Mouse (Mus musculus) kidney, postnatal 14 days (tissue): ENCODE results near the gene Jak3.

Experiments
- DNase-seq: peaks from one replicate; pipeline ENCODE4 v3.0.0; 2022; ENCODE audit warnings: mixed read lengths

Gene Jak3

DNA sequence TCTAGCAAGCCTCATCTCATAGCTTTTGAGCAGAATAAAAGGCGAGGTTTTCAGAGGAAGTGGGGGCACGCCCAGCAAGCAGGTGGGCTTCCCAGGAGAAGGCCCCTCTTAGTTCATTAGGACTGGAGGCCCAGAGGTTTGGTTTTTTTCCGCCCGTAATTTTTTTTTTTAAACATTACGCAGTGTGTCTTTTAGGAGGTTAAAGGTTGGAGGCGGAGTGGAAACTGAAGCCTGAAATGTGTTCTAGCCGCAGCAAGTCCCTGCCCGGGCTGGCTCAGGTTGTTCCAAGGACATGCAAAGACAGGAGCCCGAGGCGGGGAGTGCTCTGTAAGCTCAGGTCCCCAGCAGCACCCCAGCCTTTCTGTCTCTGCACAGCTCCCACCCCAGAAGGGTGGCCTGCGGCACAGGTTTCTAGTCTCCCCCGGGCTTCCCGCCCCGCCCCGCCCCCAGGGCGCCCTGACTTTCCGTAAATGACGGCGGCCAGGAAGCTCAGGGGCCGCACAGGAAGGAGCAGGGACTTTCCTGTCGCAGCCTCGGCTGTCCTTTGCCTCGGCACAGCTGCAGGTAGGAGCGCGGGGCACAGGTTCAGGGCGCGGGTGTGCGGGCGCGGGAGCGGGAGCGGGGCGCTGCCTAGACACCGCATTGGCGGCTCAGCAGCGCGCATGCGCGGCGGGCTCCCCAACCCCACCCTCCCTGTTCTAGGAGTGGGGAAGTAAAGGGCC, at the start of gene Jak3:
Gene Jak3 (plus strand): TSS at position 277 of the 722 bp plus-strand sequence.
- peak; percentile 71 for DNase-seq

DNA sequence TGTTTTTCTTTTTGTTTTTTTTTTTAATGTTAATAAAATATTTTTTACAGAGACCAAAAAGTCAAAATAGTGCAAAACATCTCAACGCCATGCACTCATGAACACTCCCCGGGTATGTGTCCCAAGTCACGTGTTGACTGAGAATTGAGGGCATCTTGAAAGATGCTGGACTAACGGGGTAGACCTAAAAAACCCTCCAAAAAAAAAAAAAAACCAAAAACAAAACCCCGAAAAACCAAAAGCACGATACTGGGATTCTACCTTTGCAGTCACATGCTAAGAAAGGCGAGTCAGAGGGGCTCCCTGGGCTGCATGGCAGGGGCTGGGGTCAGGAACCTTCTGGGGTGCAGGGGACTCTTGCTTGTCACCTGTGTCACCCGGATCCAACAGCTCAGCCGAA, 49.3 kb upstream of the Jak3 start:
- no peak for DNase-seq

DNA sequence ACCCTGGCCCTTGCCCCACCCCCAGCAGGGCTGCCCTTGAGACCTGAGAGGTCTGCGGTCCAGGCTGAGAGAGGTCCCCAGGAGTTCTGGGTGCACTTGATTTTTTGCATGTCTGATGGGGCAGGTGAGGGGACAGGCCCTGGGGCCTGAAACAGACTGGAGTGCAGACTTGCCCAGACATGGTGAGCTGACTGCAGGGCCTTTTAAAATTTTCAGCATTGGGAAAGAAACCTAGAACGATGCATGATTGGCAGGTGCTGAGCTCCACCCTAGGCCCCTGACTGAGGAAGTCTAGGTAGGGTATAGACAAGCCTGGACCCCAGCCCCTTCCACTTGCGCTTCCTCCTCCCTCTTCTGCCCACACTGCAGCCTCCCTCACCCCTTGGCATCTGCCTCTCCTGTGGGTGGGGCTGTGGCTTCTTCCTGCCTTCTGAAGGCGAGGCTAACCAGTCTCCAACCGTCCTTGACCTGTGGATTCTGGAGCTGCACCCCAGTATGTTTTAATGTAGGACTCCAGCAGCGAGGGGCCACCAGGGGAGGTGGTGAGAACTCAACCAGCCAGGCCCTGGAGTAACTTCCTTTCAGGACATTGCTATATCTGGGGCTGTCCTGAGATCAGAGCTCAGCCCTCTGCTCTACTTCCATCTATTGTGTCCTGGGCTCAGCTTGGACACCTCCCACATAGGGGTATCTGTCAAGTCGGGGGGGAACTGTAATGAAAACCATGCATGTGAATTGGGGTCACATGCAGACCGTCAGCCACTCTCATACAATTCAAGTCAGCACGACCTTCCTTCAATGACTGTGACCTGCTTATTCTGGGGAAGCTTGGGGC, 48.6 kb upstream of the Jak3 start:
- DNase-seq, result peak; percentile 35

DNA sequence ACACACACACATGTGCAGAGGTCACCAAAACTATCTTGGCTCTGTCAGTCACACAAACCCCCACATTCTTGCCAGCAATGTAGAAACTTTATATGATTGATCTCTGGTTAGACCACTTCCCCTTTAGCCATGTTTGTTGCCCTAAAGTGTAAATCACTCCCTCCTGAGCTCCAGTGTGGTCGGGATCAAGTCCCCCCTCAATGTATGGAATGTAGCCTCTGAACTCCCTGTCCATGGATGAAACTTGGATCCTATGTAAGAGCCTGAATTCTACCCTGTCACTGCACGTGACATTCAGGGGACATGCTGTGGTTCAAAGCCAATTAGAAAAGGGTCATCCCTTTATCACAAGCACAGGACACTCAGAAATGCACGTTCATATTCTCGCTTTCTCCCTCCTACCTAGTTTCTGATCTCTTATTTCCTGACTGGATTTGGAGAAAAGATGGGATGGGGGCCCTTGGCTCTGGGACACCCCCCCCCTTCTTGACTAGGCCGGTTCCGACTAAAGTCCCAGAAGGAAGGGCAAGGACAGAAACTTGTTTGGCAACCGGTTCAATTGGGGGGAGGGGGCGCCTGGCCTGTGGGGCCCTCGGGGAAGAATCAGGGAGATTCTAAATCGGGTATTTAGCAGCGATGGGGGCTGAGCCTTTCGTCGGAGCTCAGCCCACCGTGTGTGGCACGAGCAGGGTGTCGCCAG, 47.5 kb upstream of the Jak3 start:
- no peak for DNase-seq

DNA sequence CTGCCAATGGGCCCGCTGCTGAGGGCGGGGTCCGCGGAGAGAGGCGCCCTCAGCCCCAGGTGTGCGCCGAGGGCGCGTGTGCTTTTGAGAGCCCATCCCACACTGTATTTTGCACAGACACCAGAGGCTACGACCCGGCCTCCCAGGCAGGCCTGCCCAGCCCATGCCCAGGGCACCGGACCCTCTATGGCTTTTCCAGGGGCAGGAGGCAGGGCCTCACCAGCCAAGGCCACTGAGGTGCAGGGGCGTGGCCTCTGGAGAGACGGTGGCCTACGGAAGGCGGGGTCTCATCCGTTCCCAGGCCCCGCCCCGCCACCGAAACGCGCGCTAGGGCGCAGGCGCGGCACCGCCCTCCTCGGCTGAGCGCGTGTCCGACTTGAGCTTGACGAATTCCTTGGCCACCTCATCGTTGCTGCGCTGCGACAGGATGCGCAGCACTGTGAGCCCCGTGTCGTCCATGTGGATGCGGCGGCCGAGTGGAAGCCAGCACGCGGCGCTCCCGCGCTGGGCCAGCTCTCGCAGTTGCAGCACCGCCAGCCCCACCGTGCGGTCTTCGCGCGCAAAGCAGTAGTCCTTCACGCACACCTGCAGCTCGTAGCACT, 46.9 kb upstream of the Jak3 start:
- DNase-seq, result peak; percentile 96

DNA sequence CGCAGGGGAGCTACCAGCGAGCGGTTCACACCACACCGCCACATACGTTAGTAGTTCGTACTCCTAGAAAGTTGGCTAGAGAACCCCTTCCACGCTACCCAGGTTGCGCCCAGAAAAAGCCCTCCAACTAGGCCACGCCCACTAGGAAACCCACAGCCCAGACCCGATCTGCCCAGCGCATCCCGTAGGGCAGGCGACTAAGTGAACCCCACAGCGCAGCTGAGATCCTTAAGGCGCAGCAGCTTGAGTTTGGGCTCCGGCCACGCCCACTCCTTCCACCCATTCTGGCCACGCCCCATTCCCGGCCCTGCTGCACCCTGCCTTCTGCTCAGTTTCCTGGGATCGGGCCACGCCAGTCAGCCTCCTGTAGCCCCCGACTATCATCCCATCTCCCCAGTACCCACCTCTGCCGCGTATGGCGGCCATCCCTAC, 46.3 kb upstream of the Jak3 start:
- DNase-seq, result peak; percentile 72

DNA sequence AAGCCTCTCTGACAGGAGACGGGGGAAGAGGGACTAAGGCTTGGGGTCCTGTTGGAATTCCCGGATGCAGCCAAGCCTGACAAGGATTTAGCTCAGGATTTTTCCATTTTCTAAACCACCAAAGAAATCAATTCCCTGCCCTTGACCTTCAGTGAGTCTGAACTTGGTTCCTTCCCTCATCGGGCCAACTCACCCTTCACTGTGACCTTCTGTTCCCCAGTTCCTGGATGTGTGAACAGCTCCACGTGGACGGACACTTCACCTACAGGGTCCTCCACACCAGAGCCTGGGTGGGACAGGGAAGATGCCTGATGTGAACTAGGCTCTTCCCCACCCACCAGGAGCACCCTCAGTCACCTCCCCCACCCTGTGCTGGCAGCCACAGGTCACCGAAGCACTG, 45.3 kb upstream of the Jak3 start:
- DNase-seq, result no peak

DNA sequence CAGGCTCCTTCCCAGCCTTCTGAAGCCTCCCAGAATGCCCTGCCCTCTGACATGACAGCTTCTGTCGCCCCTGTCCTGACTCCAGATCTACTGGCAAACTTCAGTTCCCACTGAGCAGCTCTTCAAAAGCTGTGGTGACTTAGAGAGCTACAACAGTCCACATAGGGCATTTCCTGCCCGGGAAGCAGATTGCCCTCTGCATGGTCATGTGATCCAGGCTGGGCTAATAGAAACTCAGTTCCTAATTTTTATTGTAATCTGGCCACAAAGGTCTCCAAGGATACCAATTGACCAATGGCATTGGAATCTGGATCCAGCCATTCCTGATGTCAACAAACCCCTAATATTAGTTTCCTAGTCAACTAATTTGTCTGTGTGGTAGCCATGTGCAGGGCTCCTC, 44.2 kb upstream of the Jak3 start:
- no peak for DNase-seq

DNA sequence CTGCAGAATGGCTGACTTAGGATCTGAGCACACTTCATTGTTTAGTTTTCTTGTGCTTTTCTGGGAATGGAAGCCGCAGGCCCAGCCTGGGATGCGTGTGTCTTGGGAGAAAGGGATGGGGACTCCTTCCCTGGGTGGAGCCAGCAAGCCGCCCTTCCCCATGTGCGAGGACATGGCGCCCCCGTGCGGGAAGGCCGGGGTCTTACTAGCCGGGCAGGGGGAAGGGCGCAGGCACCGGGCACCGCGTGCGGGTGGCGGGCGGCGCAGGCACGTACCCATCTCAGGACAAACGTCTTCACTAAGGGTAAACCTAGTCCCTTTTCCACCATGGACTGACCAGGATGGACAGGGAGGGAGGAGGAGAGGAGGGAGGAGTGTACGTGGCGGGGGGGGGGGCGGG, 42.9 kb upstream of the Jak3 start:
- DNase-seq, result peak; percentile 38

DNA sequence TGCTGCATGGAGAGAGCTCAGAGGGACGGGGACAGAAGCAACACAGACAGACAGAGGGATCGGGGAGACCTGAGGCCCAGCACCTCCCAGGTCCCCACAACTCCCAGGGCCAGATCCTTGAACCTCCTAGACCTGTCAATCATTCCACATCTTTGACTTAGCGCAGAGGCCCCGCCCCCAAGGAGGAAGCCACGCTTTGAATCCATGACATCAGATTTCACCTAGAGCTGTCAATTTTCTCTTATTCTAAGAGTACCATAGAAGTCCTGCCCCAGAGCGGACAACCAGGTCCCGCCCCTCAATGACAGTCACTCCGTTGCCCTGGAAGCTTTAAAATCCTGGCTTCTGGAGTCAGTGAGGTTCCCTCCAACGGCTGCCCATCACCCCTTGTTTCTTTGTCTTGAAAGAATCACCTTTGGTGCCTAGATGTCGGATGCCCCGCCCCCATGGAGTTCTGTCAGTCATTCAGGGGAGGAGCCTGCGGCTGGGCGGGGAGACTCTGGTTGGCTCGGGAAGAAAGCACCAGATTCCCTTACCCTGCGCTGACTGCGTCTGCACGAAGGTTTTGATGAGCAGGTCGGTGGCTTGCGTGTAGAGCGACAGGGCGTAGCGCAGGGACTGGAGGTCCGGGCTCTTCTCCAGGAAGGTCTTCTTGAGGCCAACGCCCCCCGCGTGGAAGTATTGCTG, 42.0 kb upstream of the Jak3 start:
- DNase-seq, result peak; percentile 59

DNA sequence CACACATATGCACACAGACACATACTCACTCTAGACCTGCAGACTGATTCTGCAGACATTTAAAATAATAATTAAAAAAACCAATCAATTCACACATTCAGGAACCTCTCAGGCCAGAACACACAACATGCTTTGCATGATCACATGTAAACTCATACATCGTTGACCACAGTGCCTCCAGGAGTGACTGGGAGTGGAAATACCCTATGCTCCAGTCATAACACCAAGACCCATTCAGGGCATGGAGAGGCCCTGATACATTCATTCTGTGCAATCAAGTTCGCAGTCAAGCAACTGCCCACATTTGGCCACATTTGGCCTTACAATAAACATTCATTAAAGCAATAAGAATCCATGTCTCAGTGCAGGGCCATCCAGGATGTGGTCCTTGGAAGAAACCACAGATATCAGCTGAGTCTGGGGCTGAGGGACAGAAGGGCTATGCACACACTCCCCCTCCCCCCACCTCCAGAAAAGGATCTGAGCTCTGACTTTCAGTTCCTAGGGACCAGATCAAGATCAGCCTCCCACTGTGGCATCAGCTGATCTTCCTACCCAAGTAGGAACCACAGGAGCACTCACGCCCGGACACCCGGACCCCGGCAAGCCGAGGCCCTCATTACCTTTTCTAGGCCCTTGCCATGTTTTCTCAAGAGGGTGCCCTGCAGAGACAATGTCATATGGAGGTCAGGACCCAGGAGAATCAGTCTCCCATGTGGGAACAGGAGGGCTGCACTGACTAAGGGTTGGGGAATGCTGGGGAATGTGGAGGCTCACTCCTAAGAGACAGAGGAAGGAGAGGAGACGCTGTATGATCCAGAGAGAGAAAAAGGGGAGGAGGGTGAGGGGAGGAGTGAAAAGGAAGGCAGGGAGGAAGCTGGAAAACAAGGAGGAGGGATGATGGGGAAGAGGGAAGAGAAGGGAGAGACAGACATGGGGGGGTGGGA, 38.7 kb upstream of the Jak3 start:
- DNase-seq, result no peak

DNA sequence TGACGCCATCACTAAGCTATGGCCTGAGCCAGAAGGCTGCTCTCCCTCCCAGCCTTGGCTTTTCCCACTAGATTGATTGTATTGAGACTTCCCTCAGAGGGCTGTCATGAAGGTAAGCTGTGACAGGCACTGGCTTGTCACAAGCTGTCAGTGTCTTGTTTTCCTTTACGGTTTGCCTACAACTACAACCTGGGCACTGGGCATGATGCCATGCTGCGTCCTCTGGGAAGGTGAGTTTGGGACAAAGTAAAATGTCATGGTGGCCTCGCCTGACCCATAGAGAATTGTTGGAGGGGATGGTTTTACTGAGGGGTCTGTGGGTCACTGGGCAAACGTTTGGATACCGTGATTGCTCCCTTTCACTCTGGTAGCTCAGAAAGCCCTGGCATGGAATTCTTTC, 37.8 kb upstream of the Jak3 start:
- DNase-seq, result no peak

DNA sequence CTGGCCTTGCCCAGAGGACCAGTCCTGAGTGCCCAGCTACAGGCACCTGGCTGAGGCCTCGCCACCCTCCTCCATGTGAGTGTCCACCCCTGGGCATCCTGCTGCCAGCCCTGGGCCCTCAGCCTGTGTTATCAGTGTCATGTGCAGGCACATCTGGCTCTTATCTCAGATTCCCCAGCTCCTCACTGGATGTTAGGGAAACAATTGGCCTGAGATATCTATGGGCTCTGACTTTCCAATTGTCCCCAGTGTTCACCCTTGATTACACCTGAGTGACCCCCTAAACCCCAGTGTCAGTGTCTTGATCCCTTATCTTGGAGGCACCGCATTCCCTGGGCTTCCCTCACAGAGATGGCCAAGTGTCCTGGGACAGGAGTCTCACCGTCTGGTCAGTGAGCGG, 36.8 kb upstream of the Jak3 start:
- no peak for DNase-seq

DNA sequence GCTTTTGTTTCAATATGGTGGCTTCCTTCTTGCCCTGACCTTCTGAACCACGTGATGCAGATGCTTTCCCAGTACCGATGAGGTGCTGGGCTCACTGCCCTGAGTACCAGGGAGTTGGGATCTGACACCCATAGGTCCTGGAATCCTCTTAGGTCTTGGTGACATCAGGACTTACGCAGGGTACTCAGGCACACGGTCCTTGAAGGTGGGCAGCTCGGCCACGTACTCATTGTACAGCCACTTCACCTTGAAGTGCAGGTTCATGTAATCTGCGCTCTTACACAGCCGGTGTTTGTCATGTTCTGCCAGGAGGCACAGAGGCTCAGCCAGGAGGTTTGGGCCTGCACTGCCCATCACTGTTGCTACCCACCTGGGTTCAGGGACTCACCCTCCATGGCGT, 30.6 kb upstream of the Jak3 start:
- no peak for DNase-seq

DNA sequence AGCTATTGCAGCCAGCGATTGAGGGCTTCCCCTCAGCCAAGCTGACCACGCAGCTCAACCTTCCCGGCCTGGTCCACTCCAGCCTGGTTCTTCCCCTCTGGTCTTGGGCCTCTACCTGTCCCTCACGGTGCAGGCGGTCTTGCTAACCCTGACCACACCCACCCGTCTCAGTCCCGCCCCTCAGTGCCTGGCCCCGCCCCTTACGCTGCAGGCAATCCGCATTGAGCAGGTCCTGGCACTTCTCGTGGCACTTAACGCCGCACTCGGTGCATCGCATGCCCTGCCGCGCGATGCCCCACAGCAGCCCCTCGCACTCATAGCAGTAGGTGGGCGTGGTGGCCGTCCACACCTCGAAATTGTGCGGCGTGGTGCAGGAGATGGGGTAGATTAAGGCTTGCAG, 21.5 kb upstream of the Jak3 start:
- DNase-seq, result peak; percentile 39

DNA sequence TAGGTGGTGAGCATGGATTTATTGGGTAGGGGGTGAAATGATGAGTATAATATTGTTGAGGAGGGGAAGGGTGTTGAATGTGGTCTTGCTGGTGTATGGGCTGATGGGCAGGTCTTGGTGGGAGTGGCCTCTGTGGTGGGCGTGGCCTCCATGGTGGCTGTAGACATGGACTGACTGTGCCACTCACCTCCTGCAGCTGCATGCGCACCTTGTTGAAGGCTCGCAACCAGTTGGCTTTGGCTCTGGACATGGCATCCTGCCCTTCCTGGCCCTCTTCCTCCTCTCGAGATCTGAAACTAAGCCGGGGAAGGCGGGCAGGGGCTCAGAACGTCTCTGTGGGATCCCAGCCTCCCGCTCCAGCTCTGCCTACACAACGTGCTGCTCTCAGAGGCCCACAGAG, 18.3 kb upstream of the Jak3 start:
- no peak for DNase-seq

DNA sequence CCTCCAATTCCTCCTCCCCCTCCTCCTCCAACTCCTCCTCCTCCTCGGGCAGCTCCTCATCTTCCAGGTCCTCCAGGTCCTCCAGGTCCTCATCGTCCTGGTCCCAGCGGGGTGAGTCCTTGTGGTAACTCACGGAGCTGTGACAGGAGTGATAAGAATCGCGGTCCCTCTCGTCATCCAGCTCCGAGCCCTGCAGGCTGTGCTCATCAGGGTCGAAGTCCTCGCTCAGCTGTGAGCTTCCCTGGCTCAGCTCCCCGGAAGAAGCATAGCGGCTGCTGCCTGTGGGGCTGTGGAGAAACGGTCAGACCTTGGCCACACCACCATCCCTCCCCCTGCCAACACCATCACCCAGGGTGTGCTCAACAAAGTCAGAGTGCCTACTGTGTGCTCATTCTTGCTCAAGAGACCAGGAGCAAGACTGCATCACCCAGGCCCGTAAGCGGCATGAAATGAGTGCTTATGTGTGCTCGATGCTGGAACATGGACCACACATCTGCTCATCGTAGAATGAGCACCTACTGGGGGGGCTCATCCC, 17.5 kb upstream of the Jak3 start:
- peak; percentile 30 for DNase-seq

DNA sequence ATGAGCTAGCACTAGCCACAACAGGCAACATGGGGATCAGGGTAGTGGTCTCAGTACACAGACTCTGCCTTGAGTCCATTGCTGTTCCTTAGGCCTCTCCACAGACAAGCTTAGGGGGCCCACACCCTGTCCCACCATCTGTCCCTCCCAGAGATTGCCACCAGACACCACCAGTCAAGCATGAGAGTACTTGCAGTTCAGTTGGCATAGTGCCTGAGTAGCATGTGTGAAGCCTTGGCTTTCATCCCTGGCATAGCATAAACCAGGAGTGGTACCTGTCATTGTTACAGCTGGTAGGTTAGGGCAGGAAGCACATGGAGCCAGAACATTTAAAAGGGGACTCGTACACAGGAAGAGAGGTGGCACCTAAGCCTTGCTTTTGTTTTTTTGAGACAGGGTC, 16.3 kb upstream of the Jak3 start:
- no peak for DNase-seq

DNA sequence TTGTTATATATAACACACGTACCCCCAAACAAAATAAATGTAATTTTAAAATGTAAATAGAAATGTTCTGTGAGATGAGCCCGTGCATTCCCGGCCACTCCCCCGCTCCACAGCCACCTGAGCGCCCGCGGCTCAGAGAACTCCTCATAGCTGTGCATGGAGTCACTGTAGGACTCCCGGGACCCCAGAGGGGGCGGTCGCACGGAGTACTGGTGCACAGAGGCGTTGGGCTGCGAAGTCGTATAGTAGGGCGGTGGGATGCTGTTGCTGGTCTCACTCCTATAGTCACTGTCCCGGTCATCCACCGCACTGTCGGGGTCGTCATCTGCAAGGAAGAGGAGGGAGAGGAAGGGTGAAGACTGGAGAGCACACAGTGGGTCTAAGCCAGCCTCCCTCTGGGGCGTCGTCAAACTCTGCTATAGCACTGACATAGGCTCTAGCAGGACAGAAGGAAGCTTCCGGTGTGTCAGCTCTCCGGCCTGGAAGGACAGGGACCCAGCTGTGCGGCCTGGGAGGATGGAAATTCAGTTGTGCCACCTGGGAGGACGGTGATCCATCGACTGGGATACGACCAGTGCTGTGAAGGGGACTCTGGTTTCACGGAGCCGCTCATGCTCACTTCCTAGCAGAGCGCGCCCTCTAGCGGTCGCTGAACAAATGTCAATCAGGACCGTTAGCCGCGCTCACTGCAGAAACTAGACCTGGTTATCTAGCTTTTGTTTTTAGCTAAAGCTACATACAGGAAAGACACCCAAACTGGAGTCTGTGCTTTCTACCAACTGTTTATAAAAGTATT, 15.6 kb upstream of the Jak3 start:
- peak; percentile 88 for DNase-seq
